Mouse (Mus musculus): Measurements from ENCODE around the gene Dpy19l1. TPM values are rescaled to one million over a fixed set of nuclear protein-coding genes. Genes with fewer than 3 reads are reported as not detected.

Gene Dpy19l1
- polyA plus RNA-seq, 1 experiment from 2014 or later: 14.7 TPM

GRCm38 (mm10) chr9:24420144-24420543, 82.8 kb downstream of the Dpy19l1 start:
- WGBS (ENCODE audit: insufficient replicate concordance): 95% methylated on average over 4 of the region's 4 CpGs
- no peak for ATAC-seq (replicated peaks; ENCODE audit: insufficient number of reproducible peaks, low FRiP score, low TSS enrichment)
- Histone ChIP-seq H3K9me3 (replicated peaks; ENCODE audit: control insufficient read depth, low read length) (no peaks in the 10 kb centered on the region), H3K4me3 (ENCODE audit: low read depth, low read length) (no peak overlapping the region), H3K4me1 (ENCODE audit: control insufficient read depth, insufficient read depth, low read length) (no peaks in the 10 kb centered on the region), H3K27me3 (ENCODE audit: control insufficient read depth, insufficient read depth, low read length) (no peaks in the 10 kb centered on the region), H3K4me2 (no peak overlapping the region), H3K27ac (ENCODE audit: low read depth, low read length) (no peak overlapping the region), H3K36me3 (ENCODE audit: control insufficient read depth, insufficient read depth, low read length) (peaks cover 3% of the 10 kb centered on the region; the same call in 1 of the 2 replicates), H3K9ac (ENCODE audit: low read depth, low read length) (no peak overlapping the region)

GRCm38 (mm10) chr9:24418281-24418680, 84.7 kb downstream of the Dpy19l1 start:
- H3K4me2 ChIP-seq: no peak overlapping the region
- WGBS (ENCODE audit: insufficient replicate concordance): 79% methylated on average over 5 of the region's 5 CpGs
- no peak overlapping the region for H3K9ac ChIP-seq (ENCODE audit: low read depth, low read length)
- no peaks in the 10 kb centered on the region for H3K27me3 ChIP-seq (ENCODE audit: control insufficient read depth, insufficient read depth, low read length)
- no peak overlapping the region for H3K27ac ChIP-seq (ENCODE audit: low read depth, low read length)
- no peak for ATAC-seq (replicated peaks; ENCODE audit: insufficient number of reproducible peaks, low FRiP score, low TSS enrichment)
- H3K9me3 ChIP-seq (replicated peaks; ENCODE audit: control insufficient read depth, low read length): no peaks in the 10 kb centered on the region
- peaks cover 3% of the 10 kb centered on the region; the same call in 1 of the 2 replicates for H3K36me3 ChIP-seq (ENCODE audit: control insufficient read depth, insufficient read depth, low read length)
- H3K4me3 ChIP-seq (ENCODE audit: low read depth, low read length): no peak overlapping the region
- H3K4me1 ChIP-seq (ENCODE audit: control insufficient read depth, insufficient read depth, low read length): 0 out of 2 replicates have a peak, but pooled peaks cover 3% of the 10 kb centered on the region

- 89% methylated on average over 8 of the region's 8 CpGs for WGBS (ENCODE audit: insufficient replicate concordance)
- ATAC-seq (replicated peaks; ENCODE audit: insufficient number of reproducible peaks, low FRiP score, low TSS enrichment): no peak
- Histone ChIP-seq H3K27ac (ENCODE audit: low read depth, low read length) (no peak overlapping the region), H3K9ac (ENCODE audit: low read depth, low read length) (no peak overlapping the region), H3K9me3 (replicated peaks; ENCODE audit: control insufficient read depth, low read length) (no peaks in the 10 kb centered on the region), H3K4me3 (ENCODE audit: low read depth, low read length) (no peak overlapping the region), H3K36me3 (ENCODE audit: control insufficient read depth, insufficient read depth, low read length) (no peaks in the 10 kb centered on the region), H3K27me3 (ENCODE audit: control insufficient read depth, insufficient read depth, low read length) (no peaks in the 10 kb centered on the region), H3K4me2 (no peak overlapping the region), H3K4me1 (ENCODE audit: control insufficient read depth, insufficient read depth, low read length) (0 out of 2 replicates have a peak, but pooled peaks cover 3% of the 10 kb centered on the region)
These were observed 91.5 kb downstream of the Dpy19l1 start for GRCm38 (mm10) chr9:24411483-24411882.

- no peaks in the 10 kb centered on the region for H3K36me3 ChIP-seq (ENCODE audit: control insufficient read depth, insufficient read depth, low read length)
- H3K27ac ChIP-seq (ENCODE audit: low read depth, low read length): no peak overlapping the region
- no peak overlapping the region for H3K9ac ChIP-seq (ENCODE audit: low read depth, low read length)
- H3K4me3 ChIP-seq (ENCODE audit: low read depth, low read length): no peak overlapping the region
- 86% methylated on average over 1 of the region's 1 CpGs for WGBS (ENCODE audit: insufficient replicate concordance)
- H3K27me3 ChIP-seq (ENCODE audit: control insufficient read depth, insufficient read depth, low read length): no peaks in the 10 kb centered on the region
- no peak overlapping the region for H3K4me2 ChIP-seq
- no peaks in the 10 kb centered on the region for H3K9me3 ChIP-seq (replicated peaks; ENCODE audit: control insufficient read depth, low read length)
- H3K4me1 ChIP-seq (ENCODE audit: control insufficient read depth, insufficient read depth, low read length): 0 out of 2 replicates have a peak, but pooled peaks cover 3% of the 10 kb centered on the region
- no peak for ATAC-seq (replicated peaks; ENCODE audit: insufficient number of reproducible peaks, low FRiP score, low TSS enrichment)
These were observed 92.5 kb downstream of the Dpy19l1 start for GRCm38 (mm10) chr9:24410439-24410838.

DNA sequence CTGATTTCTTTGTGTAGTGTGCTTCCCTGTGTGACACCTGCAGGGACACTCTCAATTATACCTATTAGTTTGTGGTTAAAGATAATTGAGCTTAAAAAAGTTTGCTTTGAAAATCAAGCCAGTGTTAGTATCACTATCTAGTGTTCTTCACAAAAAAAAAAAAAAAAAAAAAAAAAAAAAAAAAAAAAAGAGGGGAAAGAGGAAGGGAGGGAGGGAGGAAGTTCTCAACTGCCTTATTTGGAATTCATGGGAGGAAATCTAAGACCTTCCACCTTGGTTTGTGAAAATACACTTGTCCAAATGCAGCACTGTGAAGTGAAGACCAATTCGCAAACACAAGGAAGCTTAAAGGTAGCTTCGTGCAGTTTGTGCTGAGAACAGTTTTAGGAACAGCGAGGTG, 94.9 kb downstream of the Dpy19l1 start:
- Histone ChIP-seq H3K27ac (ENCODE audit: low read depth, low read length) (no peak overlapping the region), H3K4me3 (ENCODE audit: low read depth, low read length) (no peak overlapping the region), H3K4me1 (ENCODE audit: control insufficient read depth, insufficient read depth, low read length) (no peaks in the 10 kb centered on the region), H3K36me3 (ENCODE audit: control insufficient read depth, insufficient read depth, low read length) (no peaks in the 10 kb centered on the region), H3K27me3 (ENCODE audit: control insufficient read depth, insufficient read depth, low read length) (no peaks in the 10 kb centered on the region), H3K9me3 (replicated peaks; ENCODE audit: control insufficient read depth, low read length) (no peaks in the 10 kb centered on the region), H3K9ac (ENCODE audit: low read depth, low read length) (no peak overlapping the region), H3K4me2 (no peak overlapping the region)
- no peak for ATAC-seq (replicated peaks; ENCODE audit: insufficient number of reproducible peaks, low FRiP score, low TSS enrichment)
- 69% methylated on average over 3 of the region's 3 CpGs for WGBS (ENCODE audit: insufficient replicate concordance)

DNA sequence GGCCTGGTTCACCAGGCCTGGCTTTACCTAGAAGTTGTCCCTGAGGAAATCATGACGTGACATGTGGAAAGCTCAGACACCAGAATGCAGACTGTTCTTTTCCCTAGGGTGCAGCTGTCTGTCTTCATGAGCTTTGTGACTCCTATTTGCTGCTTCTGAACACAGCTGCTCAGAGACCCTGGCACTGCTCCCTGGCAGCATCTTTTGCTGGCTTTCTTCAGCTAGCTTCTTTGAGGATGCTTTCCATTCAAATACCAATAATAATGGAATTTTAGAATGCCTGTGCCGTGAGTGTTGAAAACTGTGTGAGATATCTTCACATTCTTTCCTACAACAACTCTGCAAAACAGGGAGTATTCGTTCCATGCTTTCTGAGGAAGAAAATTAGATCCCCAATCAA, 108.8 kb downstream of the Dpy19l1 start:
- ATAC-seq (replicated peaks; ENCODE audit: insufficient number of reproducible peaks, low FRiP score, low TSS enrichment): no peak
- 51% methylated on average over 3 of the region's 3 CpGs for WGBS (ENCODE audit: insufficient replicate concordance)

DNA sequence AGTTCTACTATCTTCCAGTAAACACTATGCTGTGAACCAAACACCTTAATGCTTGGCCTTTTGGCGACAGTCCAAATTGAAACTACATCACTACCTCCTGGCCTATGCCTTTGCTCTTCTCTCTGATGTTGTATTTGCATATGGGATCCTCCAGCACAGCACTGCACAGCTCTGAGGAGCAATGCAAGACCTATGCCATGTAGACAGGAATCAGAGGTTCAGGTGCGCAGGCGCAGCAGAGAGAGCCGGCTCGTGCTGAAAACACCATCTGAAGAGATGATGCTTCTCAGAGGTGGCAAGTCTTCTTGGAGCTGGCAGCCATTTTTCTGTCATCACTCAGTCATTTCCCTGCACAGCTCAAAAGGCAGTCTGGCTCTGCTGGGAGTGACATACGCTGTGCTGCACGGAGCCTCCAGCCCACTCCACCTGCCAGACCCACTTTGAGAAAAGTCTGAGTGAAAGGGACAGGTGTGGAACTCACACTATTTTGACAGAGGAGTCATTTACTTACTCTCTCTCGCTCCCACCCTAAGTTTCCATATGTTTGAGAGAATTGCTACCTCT, 112.1 kb downstream of the Dpy19l1 start:
- H3K9ac ChIP-seq (ENCODE audit: low read depth, low read length): no peak overlapping the region
- no peaks in the 10 kb centered on the region for H3K9me3 ChIP-seq (replicated peaks; ENCODE audit: control insufficient read depth, low read length)
- H3K27ac ChIP-seq (ENCODE audit: low read depth, low read length): no peak overlapping the region
- H3K4me1 ChIP-seq (ENCODE audit: control insufficient read depth, insufficient read depth, low read length): no peaks in the 10 kb centered on the region
- no peak overlapping the region for H3K4me2 ChIP-seq
- no peaks in the 10 kb centered on the region for H3K36me3 ChIP-seq (ENCODE audit: control insufficient read depth, insufficient read depth, low read length)
- 79% methylated on average over 8 of the region's 8 CpGs for WGBS (ENCODE audit: insufficient replicate concordance)
- no peak overlapping the region for H3K4me3 ChIP-seq (ENCODE audit: low read depth, low read length)
- ATAC-seq (replicated peaks; ENCODE audit: insufficient number of reproducible peaks, low FRiP score, low TSS enrichment): no peak
- no peaks in the 10 kb centered on the region for H3K27me3 ChIP-seq (ENCODE audit: control insufficient read depth, insufficient read depth, low read length)

More for the DNA sequence above, 108.8 kb downstream of the Dpy19l1 start:
- no peaks in the 10 kb centered on the region for H3K4me1 ChIP-seq (ENCODE audit: control insufficient read depth, insufficient read depth, low read length)
- H3K27me3 ChIP-seq (ENCODE audit: control insufficient read depth, insufficient read depth, low read length): no peaks in the 10 kb centered on the region
- peaks cover 4% of the 10 kb centered on the region; the same call in 1 of the 2 replicates for H3K9me3 ChIP-seq (replicated peaks; ENCODE audit: control insufficient read depth, low read length)
- no peaks in the 10 kb centered on the region for H3K36me3 ChIP-seq (ENCODE audit: control insufficient read depth, insufficient read depth, low read length)
- no peak overlapping the region for H3K27ac ChIP-seq (ENCODE audit: low read depth, low read length)
- no peak overlapping the region for H3K4me3 ChIP-seq (ENCODE audit: low read depth, low read length)
- no peak overlapping the region for H3K9ac ChIP-seq (ENCODE audit: low read depth, low read length)
- no peak overlapping the region for H3K4me2 ChIP-seq

DNA sequence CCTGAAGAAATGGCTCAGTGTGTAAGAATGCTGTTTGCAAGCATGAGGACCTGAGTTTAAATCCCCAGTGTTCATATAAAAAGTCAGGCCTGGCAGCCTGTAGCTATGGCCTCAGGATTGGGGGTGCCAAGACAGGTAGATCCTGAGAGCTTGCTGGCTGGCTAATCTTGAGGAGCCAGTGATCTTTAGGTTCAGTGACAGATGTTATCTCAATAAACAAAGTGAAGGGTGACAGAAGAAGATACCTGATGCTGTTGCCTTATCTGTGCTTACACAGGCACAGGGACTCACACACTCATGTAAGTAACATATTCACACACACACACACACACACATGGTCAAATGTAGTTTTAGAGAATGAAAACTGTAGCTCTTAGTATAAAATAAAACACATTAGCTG, 115.7 kb downstream of the Dpy19l1 start:
- H3K4me3 ChIP-seq (ENCODE audit: low read depth, low read length): no peak overlapping the region
- H3K36me3 ChIP-seq (ENCODE audit: control insufficient read depth, insufficient read depth, low read length): no peaks in the 10 kb centered on the region
- H3K4me2 ChIP-seq: no peak overlapping the region
- H3K27me3 ChIP-seq (ENCODE audit: control insufficient read depth, insufficient read depth, low read length): no peaks in the 10 kb centered on the region
- no peak overlapping the region for H3K9ac ChIP-seq (ENCODE audit: low read depth, low read length)
- no peak overlapping the region for H3K27ac ChIP-seq (ENCODE audit: low read depth, low read length)
- H3K9me3 ChIP-seq (replicated peaks; ENCODE audit: control insufficient read depth, low read length): no peaks in the 10 kb centered on the region
- no peak for ATAC-seq (replicated peaks; ENCODE audit: insufficient number of reproducible peaks, low FRiP score, low TSS enrichment)
- H3K4me1 ChIP-seq (ENCODE audit: control insufficient read depth, insufficient read depth, low read length): no peaks in the 10 kb centered on the region

GRCm38 (mm10) chr9:24379321-24379720, 123.6 kb downstream of the Dpy19l1 start:
- Histone ChIP-seq H3K4me1 (ENCODE audit: control insufficient read depth, insufficient read depth, low read length) (no peaks in the 10 kb centered on the region), H3K27ac (ENCODE audit: low read depth, low read length) (no peak overlapping the region), H3K36me3 (ENCODE audit: control insufficient read depth, insufficient read depth, low read length) (no peaks in the 10 kb centered on the region), H3K4me3 (ENCODE audit: low read depth, low read length) (no peak overlapping the region), H3K27me3 (ENCODE audit: control insufficient read depth, insufficient read depth, low read length) (no peaks in the 10 kb centered on the region), H3K9ac (ENCODE audit: low read depth, low read length) (no peak overlapping the region), H3K9me3 (replicated peaks; ENCODE audit: control insufficient read depth, low read length) (no peaks in the 10 kb centered on the region), H3K4me2 (no peak overlapping the region)
- no peak for ATAC-seq (replicated peaks; ENCODE audit: insufficient number of reproducible peaks, low FRiP score, low TSS enrichment)
- 66% methylated on average over 3 of the region's 3 CpGs for WGBS (ENCODE audit: insufficient replicate concordance)
